Mouse (Mus musculus): Measurements from ENCODE around the gene Sh3kbp1. TPM values are rescaled to one million over a fixed set of nuclear protein-coding genes. Genes with fewer than 3 reads are reported as not detected.

Sh3kbp1 gene
- polyA plus RNA-seq, 1 experiment from 2014 or later, result 31.4 TPM

GRCm38 (mm10) chrX:159840225-159840624, 213.2 kb downstream of the Sh3kbp1 start:
- no peak overlapping the region for H3K4me2 ChIP-seq (replicated peaks; ENCODE audit: low read depth, low read length)
- ATAC-seq (ENCODE audit: low FRiP score) (no peak), DNase-seq (ENCODE audit: low spot score) (no peak)
- H3K9me3 ChIP-seq (ENCODE audit: control insufficient read depth, low read length), result no peaks in the 10 kb centered on the region
- no peaks in the 10 kb centered on the region; the same call in 1 of the 2 replicates for H3K27me3 ChIP-seq (ENCODE audit: control insufficient read depth, insufficient read depth, low read length)
- H3K9ac ChIP-seq (ENCODE audit: low read depth, low read length), result no peak overlapping the region
- no peak overlapping the region for H3K27ac ChIP-seq (ENCODE audit: low read depth, low read length)
- no peaks in the 10 kb centered on the region for H3K4me1 ChIP-seq (replicated peaks; ENCODE audit: control insufficient read depth, insufficient read depth, low read length)
- H3K36me3 ChIP-seq (ENCODE audit: control insufficient read depth, insufficient read depth, low read length), result no peaks in the 10 kb centered on the region
- WGBS, result 62% methylated on average over 7 of the region's 7 CpGs
- H3K4me3 ChIP-seq (ENCODE audit: low read depth, low read length), result no peak overlapping the region

DNA sequence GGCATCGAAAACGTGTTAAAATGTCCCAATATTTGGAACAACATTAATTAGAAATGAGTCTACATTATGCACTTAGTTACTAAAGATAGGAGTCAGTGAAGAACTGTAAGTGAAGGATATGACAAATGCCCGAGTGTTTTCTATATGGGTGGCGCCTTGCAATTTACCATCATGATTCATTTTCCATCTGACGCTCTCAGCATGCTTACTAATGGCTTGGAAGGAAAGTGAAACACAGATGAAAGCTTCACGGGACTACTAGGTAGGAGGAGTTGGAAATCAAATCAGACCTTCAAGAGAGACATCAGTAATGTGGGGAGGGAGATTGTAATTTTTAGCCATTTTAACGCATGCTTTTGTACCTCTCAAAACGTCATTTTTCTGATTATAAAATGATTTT, 223.7 kb downstream of the Sh3kbp1 start:
- no peak for DNase-seq (ENCODE audit: low spot score)
- Histone ChIP-seq H3K27ac (ENCODE audit: low read depth, low read length) (no peak overlapping the region), H3K9me3 (ENCODE audit: control insufficient read depth, low read length) (no peaks in the 10 kb centered on the region), H3K36me3 (ENCODE audit: control insufficient read depth, insufficient read depth, low read length) (no peaks in the 10 kb centered on the region), H3K4me1 (replicated peaks; ENCODE audit: control insufficient read depth, insufficient read depth, low read length) (no peaks in the 10 kb centered on the region), H3K4me2 (replicated peaks; ENCODE audit: low read depth, low read length) (no peak overlapping the region), H3K4me3 (ENCODE audit: low read depth, low read length) (no peak overlapping the region), H3K27me3 (ENCODE audit: control insufficient read depth, insufficient read depth, low read length) (no peaks in the 10 kb centered on the region; the same call in 1 of the 2 replicates), H3K9ac (ENCODE audit: low read depth, low read length) (no peak overlapping the region)
- 90% methylated on average over 8 of the region's 8 CpGs for WGBS
- ATAC-seq (ENCODE audit: low FRiP score), result no peak

GRCm38 (mm10) chrX:159856866-159857265, 229.8 kb downstream of the Sh3kbp1 start:
- Histone ChIP-seq H3K36me3 (ENCODE audit: control insufficient read depth, insufficient read depth, low read length) (no peaks in the 10 kb centered on the region), H3K9ac (ENCODE audit: low read depth, low read length) (no peak overlapping the region), H3K9me3 (ENCODE audit: control insufficient read depth, low read length) (no peaks in the 10 kb centered on the region), H3K4me2 (replicated peaks; ENCODE audit: low read depth, low read length) (no peak overlapping the region), H3K27me3 (ENCODE audit: control insufficient read depth, insufficient read depth, low read length) (peaks cover 3% of the 10 kb centered on the region; the same call in 1 of the 2 replicates), H3K27ac (ENCODE audit: low read depth, low read length) (no peak overlapping the region), H3K4me1 (replicated peaks; ENCODE audit: control insufficient read depth, insufficient read depth, low read length) (no peaks in the 10 kb centered on the region), H3K4me3 (ENCODE audit: low read depth, low read length) (no peak overlapping the region)
- DNase-seq (ENCODE audit: low spot score) (no peak), ATAC-seq (ENCODE audit: low FRiP score) (no peak)
- whole genome bisulfite sequencing, result 91% methylated on average over 1 of the region's 1 CpGs

DNA sequence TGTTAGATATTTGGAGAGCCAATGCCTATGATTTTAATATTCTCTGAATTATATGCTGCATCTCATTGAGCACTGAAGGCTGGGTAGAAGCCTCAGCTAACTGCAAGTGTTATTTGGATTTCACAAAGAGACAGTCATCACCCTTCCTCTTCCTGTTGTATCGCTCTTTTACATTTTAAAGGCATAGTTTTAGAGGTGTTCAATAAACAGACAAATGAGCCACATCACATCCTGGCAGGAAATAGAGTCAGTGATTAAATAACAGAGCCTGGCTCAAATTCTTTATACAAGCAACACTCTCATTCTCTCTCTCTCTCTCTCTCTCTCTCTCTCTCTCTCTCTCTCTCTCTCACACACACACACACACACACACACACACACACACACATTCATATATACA, 231.1 kb downstream of the Sh3kbp1 start:
- Histone ChIP-seq H3K9ac (ENCODE audit: low read depth, low read length) (no peak overlapping the region), H3K27ac (ENCODE audit: low read depth, low read length) (no peak overlapping the region), H3K9me3 (ENCODE audit: control insufficient read depth, low read length) (no peaks in the 10 kb centered on the region), H3K27me3 (ENCODE audit: control insufficient read depth, insufficient read depth, low read length) (peaks cover 3% of the 10 kb centered on the region; the same call in 1 of the 2 replicates), H3K4me2 (replicated peaks; ENCODE audit: low read depth, low read length) (no peak overlapping the region), H3K36me3 (ENCODE audit: control insufficient read depth, insufficient read depth, low read length) (no peaks in the 10 kb centered on the region), H3K4me1 (replicated peaks; ENCODE audit: control insufficient read depth, insufficient read depth, low read length) (no peaks in the 10 kb centered on the region), H3K4me3 (ENCODE audit: low read depth, low read length) (no peak overlapping the region)
- ATAC-seq (ENCODE audit: low FRiP score), result no peak
- DNase-seq (ENCODE audit: low spot score), result no peak
- WGBS, result 86% methylated on average over 1 of the region's 1 CpGs

DNA sequence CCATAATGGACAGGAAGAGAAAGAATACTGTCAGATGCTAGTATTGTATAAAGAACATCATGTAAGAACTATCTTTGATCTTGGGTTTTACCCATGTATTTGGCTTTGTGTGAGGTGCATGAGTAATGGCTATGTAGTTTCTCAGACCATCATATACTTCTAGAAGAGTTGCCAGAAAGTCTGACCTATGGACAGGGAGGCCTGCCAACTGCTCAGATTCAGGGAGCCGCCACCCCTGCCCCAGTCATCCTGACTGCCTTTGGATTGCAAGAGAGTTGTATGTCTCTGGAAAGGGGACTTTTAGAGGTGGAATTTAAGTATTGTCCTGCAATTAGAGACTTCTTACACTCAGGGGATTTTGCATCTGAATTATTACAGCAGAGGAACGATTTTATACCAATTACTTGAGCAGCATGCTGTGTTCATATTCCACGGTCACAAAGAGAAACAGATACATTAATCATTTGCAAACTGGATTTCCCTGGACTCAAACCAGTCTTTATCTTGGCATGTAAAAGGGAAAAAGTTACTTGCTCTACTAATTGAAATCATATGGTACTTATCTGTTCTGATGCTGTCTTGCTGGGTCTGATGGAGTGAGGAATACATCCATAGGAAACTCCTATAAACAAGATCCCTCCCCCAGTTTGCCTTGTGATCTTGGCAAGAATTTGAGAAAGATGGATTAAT, 233.9 kb downstream of the Sh3kbp1 start:
- no peak overlapping the region for H3K4me3 ChIP-seq (ENCODE audit: low read depth, low read length)
- no peak overlapping the region for H3K9ac ChIP-seq (ENCODE audit: low read depth, low read length)
- peaks cover 3% of the 10 kb centered on the region; the same call in 1 of the 2 replicates for H3K27me3 ChIP-seq (ENCODE audit: control insufficient read depth, insufficient read depth, low read length)
- DNase-seq (ENCODE audit: low spot score), result no peak
- no peak overlapping the region for H3K27ac ChIP-seq (ENCODE audit: low read depth, low read length)
- no peak for ATAC-seq (ENCODE audit: low FRiP score)
- WGBS, result 84% methylated on average over 3 of the region's 3 CpGs
- H3K4me1 ChIP-seq (replicated peaks; ENCODE audit: control insufficient read depth, insufficient read depth, low read length), result no peaks in the 10 kb centered on the region
- H3K36me3 ChIP-seq (ENCODE audit: control insufficient read depth, insufficient read depth, low read length), result no peaks in the 10 kb centered on the region
- H3K4me2 ChIP-seq (replicated peaks; ENCODE audit: low read depth, low read length), result no peak overlapping the region
- no peaks in the 10 kb centered on the region for H3K9me3 ChIP-seq (ENCODE audit: control insufficient read depth, low read length)

- 80% methylated on average over 3 of the region's 3 CpGs for whole genome bisulfite sequencing
Observed at GRCm38 (mm10) chrX:159867660-159868059, 240.6 kb downstream of the Sh3kbp1 start.

GRCm38 (mm10) chrX:159872521-159872920, 245.4 kb downstream of the Sh3kbp1 start:
- WGBS, result 83% methylated on average over 2 of the region's 2 CpGs
- H3K27me3 ChIP-seq (ENCODE audit: control insufficient read depth, insufficient read depth, low read length), result no peaks in the 10 kb centered on the region
- no peak overlapping the region for H3K4me3 ChIP-seq (ENCODE audit: low read depth, low read length)
- ATAC-seq (ENCODE audit: low FRiP score) (no peak), DNase-seq (ENCODE audit: low spot score) (no peak)
- no peaks in the 10 kb centered on the region for H3K36me3 ChIP-seq (ENCODE audit: control insufficient read depth, insufficient read depth, low read length)
- no peak overlapping the region for H3K9ac ChIP-seq (ENCODE audit: low read depth, low read length)
- no peak overlapping the region for H3K27ac ChIP-seq (ENCODE audit: low read depth, low read length)
- no peaks in the 10 kb centered on the region for H3K9me3 ChIP-seq (ENCODE audit: control insufficient read depth, low read length)
- H3K4me1 ChIP-seq (replicated peaks; ENCODE audit: control insufficient read depth, insufficient read depth, low read length), result no peaks in the 10 kb centered on the region
- no peak overlapping the region for H3K4me2 ChIP-seq (replicated peaks; ENCODE audit: low read depth, low read length)

More at GRCm38 (mm10) chrX:159867660-159868059, 240.6 kb downstream of the Sh3kbp1 start:
- Histone ChIP-seq H3K4me1 (replicated peaks; ENCODE audit: control insufficient read depth, insufficient read depth, low read length) (no peaks in the 10 kb centered on the region), H3K4me2 (replicated peaks; ENCODE audit: low read depth, low read length) (no peak overlapping the region), H3K9me3 (ENCODE audit: control insufficient read depth, low read length) (no peaks in the 10 kb centered on the region), H3K36me3 (ENCODE audit: control insufficient read depth, insufficient read depth, low read length) (no peaks in the 10 kb centered on the region), H3K27ac (ENCODE audit: low read depth, low read length) (no peak overlapping the region), H3K4me3 (ENCODE audit: low read depth, low read length) (no peak overlapping the region), H3K9ac (ENCODE audit: low read depth, low read length) (no peak overlapping the region), H3K27me3 (ENCODE audit: control insufficient read depth, insufficient read depth, low read length) (no peaks in the 10 kb centered on the region; the same call in 1 of the 2 replicates)
- DNase-seq (ENCODE audit: low spot score) (no peak), ATAC-seq (ENCODE audit: low FRiP score) (no peak)

DNA sequence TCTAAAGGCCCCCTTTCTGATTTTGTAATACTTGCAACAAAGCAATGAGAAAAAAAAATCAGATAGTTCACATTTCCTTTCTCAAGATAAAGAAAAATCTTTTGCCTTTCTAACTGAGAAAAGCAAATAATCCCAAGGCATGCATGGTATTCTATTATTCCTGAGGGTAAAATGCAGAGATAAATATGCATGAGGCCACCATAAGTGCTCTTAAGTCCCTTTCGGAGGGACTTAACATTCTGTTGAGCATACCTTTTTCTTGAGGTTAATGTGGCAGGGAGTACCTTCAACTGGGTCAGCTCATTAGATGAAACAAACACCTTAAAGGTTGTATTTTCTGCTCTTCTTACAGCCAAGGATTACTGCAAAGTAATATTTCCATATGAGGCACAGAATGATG, 250.7 kb downstream of the Sh3kbp1 start:
- H3K4me3 ChIP-seq (ENCODE audit: low read depth, low read length), result no peak overlapping the region
- H3K36me3 ChIP-seq (ENCODE audit: control insufficient read depth, insufficient read depth, low read length), result no peaks in the 10 kb centered on the region
- no peak overlapping the region for H3K9ac ChIP-seq (ENCODE audit: low read depth, low read length)
- no peak overlapping the region for H3K27ac ChIP-seq (ENCODE audit: low read depth, low read length)
- ATAC-seq (ENCODE audit: low FRiP score) (no peak), DNase-seq (ENCODE audit: low spot score) (no peak)
- WGBS, result 88% methylated on average over 1 of the region's 1 CpGs
- H3K4me1 ChIP-seq (replicated peaks; ENCODE audit: control insufficient read depth, insufficient read depth, low read length), result no peaks in the 10 kb centered on the region
- no peaks in the 10 kb centered on the region for H3K9me3 ChIP-seq (ENCODE audit: control insufficient read depth, low read length)
- no peak overlapping the region for H3K4me2 ChIP-seq (replicated peaks; ENCODE audit: low read depth, low read length)
- no peaks in the 10 kb centered on the region; the same call in 1 of the 2 replicates for H3K27me3 ChIP-seq (ENCODE audit: control insufficient read depth, insufficient read depth, low read length)

DNA sequence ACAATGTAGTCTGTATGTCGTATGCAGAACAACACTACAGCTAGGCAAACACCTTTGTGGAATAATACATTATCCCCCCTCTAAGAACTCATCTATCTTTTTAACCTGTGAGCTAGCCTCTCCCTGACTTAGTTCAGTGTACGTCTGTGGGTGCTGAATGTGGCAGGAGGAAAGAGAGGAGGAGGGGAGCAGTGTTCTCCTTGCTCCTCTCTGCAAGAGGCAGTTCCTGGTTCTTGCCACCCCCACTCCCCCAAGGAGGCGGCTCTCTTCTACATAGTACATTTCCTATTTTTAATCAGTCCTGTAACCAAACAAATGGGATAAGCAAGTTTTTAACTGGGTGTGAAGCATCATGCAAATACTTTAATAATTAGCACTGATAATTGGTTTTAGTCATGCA, 252.4 kb downstream of the Sh3kbp1 start:
- Histone ChIP-seq H3K9me3 (ENCODE audit: control insufficient read depth, low read length) (no peaks in the 10 kb centered on the region), H3K9ac (ENCODE audit: low read depth, low read length) (no peak overlapping the region), H3K4me3 (ENCODE audit: low read depth, low read length) (no peak overlapping the region), H3K4me2 (replicated peaks; ENCODE audit: low read depth, low read length) (no peak overlapping the region), H3K4me1 (replicated peaks; ENCODE audit: control insufficient read depth, insufficient read depth, low read length) (no peaks in the 10 kb centered on the region), H3K27me3 (ENCODE audit: control insufficient read depth, insufficient read depth, low read length) (no peaks in the 10 kb centered on the region; the same call in 1 of the 2 replicates), H3K36me3 (ENCODE audit: control insufficient read depth, insufficient read depth, low read length) (no peaks in the 10 kb centered on the region), H3K27ac (ENCODE audit: low read depth, low read length) (no peak overlapping the region)
- DNase-seq (ENCODE audit: low spot score) (no peak), ATAC-seq (ENCODE audit: low FRiP score) (no peak)
- WGBS, result 73% methylated on average over 3 of the region's 3 CpGs

Measured in hindbrain, embryonic 11.5 days (tissue).